Mouse (Mus musculus) stomach, embryonic 15.5 days (tissue): Measurements from ENCODE around the gene Ackr3. TPM values are rescaled to one million over a fixed set of nuclear protein-coding genes. Genes with fewer than 3 reads are reported as not detected.

Experiments used
- ATAC-seq: fragments of 200-750 bp; cut with Nextera tagmentation; 2 replicates; pipeline ENCODE4 v1.8.0; 2017; ENCODE audit warnings: low read depth, moderate number of reproducible peaks, moderate TSS enrichment; ENCODE audit not compliant: insufficient read depth, low FRiP score
- H3K27ac ChIP-seq: fragments of 300-500 bp; sonication (generic); 2 replicates; pipeline ENCODE4 v1.5.1; 2015; ENCODE audit warnings: mild to moderate bottlenecking, inconsistent platforms
- H3K27me3 ChIP-seq: fragments of 300-500 bp; sonication (generic); replicated peaks from 2 replicates; pipeline ENCODE4 v1.6.1; 2015; ENCODE audit warnings: inconsistent platforms
- H3K36me3 ChIP-seq: fragments of 300-500 bp; sonication (generic); 2 replicates; pipeline ENCODE4 v1.6.1; 2015; ENCODE audit warnings: inconsistent platforms
- H3K4me1 ChIP-seq: fragments of 300-500 bp; sonication (generic); 2 replicates; pipeline ENCODE4 v1.6.1; 2015; ENCODE audit warnings: inconsistent platforms
- H3K4me2 ChIP-seq: fragments of 300-500 bp; sonication (generic); 2 replicates; pipeline ENCODE4 v1.6.1; 2015; ENCODE audit warnings: mild to moderate bottlenecking, inconsistent platforms
- H3K4me3 ChIP-seq: fragments of 300-500 bp; sonication (generic); replicated peaks from 2 replicates; pipeline ENCODE4 v1.5.1; 2015; ENCODE audit warnings: inconsistent platforms
- H3K9ac ChIP-seq: fragments of 300-500 bp; sonication (generic); 2 replicates; pipeline ENCODE4 v1.6.1; 2015; ENCODE audit warnings: inconsistent platforms
- H3K9me3 ChIP-seq: fragments of 300-500 bp; sonication (generic); 2 replicates; pipeline ENCODE4 v1.6.1; 2016; ENCODE audit warnings: inconsistent platforms
- WGBS: fragments of 180-500 bp; shearing (Covaris S2); methylation state at CpG from one replicate; pipeline ENCODE4 v1.1.7; 2015; 5-methylcytosine and 5-hydroxymethylcytosine counted together
- polyA plus RNA-seq: library from polyadenylated mRNA; unstranded; fragments of >200 nt; fragmentation: Nextera tagmentation; extraction: Ambion mirVana; gene quantifications from 2 replicates; pipeline ENCODE4 v1.2.1, GENCODE M21; 2015

Gene Ackr3
- polyA plus RNA-seq, 1 experiment from 2014 or later, result 22.6 TPM

GRCm38 (mm10) chr1:90180966-90181699, 22.6 kb upstream of the Ackr3 start:
- 82% methylated on average over 12 of the region's 12 CpGs for WGBS
- no peak overlapping the region for H3K4me3 ChIP-seq
- no peak overlapping the region for H3K4me2 ChIP-seq
- H3K27ac ChIP-seq, result no peak overlapping the region
- no peaks in the 10 kb centered on the region for H3K4me1 ChIP-seq
- no peaks in the 10 kb centered on the region for H3K36me3 ChIP-seq
- H3K9me3 ChIP-seq, result no peaks in the 10 kb centered on the region
- no peak overlapping the region for H3K9ac ChIP-seq
- H3K27me3 ChIP-seq, result 0 out of 2 replicates have a peak, but pooled peaks cover 3% of the 10 kb centered on the region
- no peak for ATAC-seq

GRCm38 (mm10) chr1:90182521-90182920, 21.3 kb upstream of the Ackr3 start:
- Histone ChIP-seq H3K27ac (no peak overlapping the region), H3K4me2 (no peak overlapping the region), H3K27me3 (0 out of 2 replicates have a peak, but pooled peaks cover 3% of the 10 kb centered on the region), H3K4me1 (no peaks in the 10 kb centered on the region), H3K4me3 (no peak overlapping the region), H3K36me3 (no peaks in the 10 kb centered on the region), H3K9me3 (no peaks in the 10 kb centered on the region), H3K9ac (no peak overlapping the region)
- WGBS, result 59% methylated on average over 5 of the region's 5 CpGs
- no peak for ATAC-seq

GRCm38 (mm10) chr1:90183602-90184001, 20.2 kb upstream of the Ackr3 start:
- H3K4me1 ChIP-seq, result no peaks in the 10 kb centered on the region
- no peak overlapping the region for H3K9ac ChIP-seq
- no peak overlapping the region for H3K4me3 ChIP-seq
- no peaks in the 10 kb centered on the region for H3K36me3 ChIP-seq
- 0 out of 2 replicates have a peak, but pooled peaks cover 3% of the 10 kb centered on the region for H3K27me3 ChIP-seq
- ATAC-seq, result no peak
- H3K9me3 ChIP-seq, result no peaks in the 10 kb centered on the region
- WGBS, result 55% methylated on average over 6 of the region's 6 CpGs
- no peak overlapping the region for H3K4me2 ChIP-seq
- no peak overlapping the region; the same call in 1 of the 2 replicates for H3K27ac ChIP-seq

- Histone ChIP-seq H3K4me1 (no peaks in the 10 kb centered on the region), H3K27me3 (no peaks in the 10 kb centered on the region), H3K9ac (no peak overlapping the region), H3K4me2 (no peak overlapping the region), H3K9me3 (no peaks in the 10 kb centered on the region), H3K36me3 (no peaks in the 10 kb centered on the region), H3K4me3 (no peak overlapping the region), H3K27ac (no peak overlapping the region)
- WGBS, result 77% methylated on average over 4 of the region's 4 CpGs
- ATAC-seq, result no peak
These were observed 17.6 kb upstream of the Ackr3 start for GRCm38 (mm10) chr1:90186173-90186572.

GRCm38 (mm10) chr1:90186874-90187273, 16.9 kb upstream of the Ackr3 start:
- 87% methylated on average over 5 of the region's 5 CpGs for WGBS
- no peaks in the 10 kb centered on the region for H3K27me3 ChIP-seq
- H3K4me1 ChIP-seq, result no peaks in the 10 kb centered on the region
- no peaks in the 10 kb centered on the region for H3K9me3 ChIP-seq
- no peak overlapping the region for H3K27ac ChIP-seq
- H3K9ac ChIP-seq, result no peak overlapping the region
- no peak for ATAC-seq
- H3K4me2 ChIP-seq, result no peak overlapping the region
- no peak overlapping the region for H3K4me3 ChIP-seq
- H3K36me3 ChIP-seq, result no peaks in the 10 kb centered on the region

- H3K4me2 ChIP-seq, result no peak overlapping the region
- no peak overlapping the region for H3K9ac ChIP-seq
- no peak overlapping the region for H3K4me3 ChIP-seq
- no peaks in the 10 kb centered on the region for H3K9me3 ChIP-seq
- H3K27me3 ChIP-seq, result no peaks in the 10 kb centered on the region
- WGBS, result 91% methylated on average over 6 of the region's 6 CpGs
- H3K27ac ChIP-seq, result no peak overlapping the region
- H3K4me1 ChIP-seq, result no peaks in the 10 kb centered on the region
- H3K36me3 ChIP-seq, result no peaks in the 10 kb centered on the region
- ATAC-seq, result no peak
These were observed 14.7 kb upstream of the Ackr3 start for GRCm38 (mm10) chr1:90189046-90189445.

GRCm38 (mm10) chr1:90201246-90201645, 2.5 kb upstream of the Ackr3 start:
- Histone ChIP-seq H3K36me3 (no peaks in the 10 kb centered on the region), H3K9ac (no peak overlapping the region), H3K9me3 (no peaks in the 10 kb centered on the region), H3K27ac (no peak overlapping the region), H3K27me3 (no peaks in the 10 kb centered on the region), H3K4me1 (peaks cover 13% of the 10 kb centered on the region), H3K4me3 (no peak overlapping the region), H3K4me2 (no peak overlapping the region)
- WGBS, result 79% methylated on average over 5 of the region's 5 CpGs
- no peak for ATAC-seq

GRCm38 (mm10) chr1:90201655-90202054, 2.1 kb upstream of the Ackr3 start:
- Histone ChIP-seq H3K4me1 (peaks cover 16% of the 10 kb centered on the region), H3K9me3 (no peaks in the 10 kb centered on the region), H3K4me3 (no peak overlapping the region), H3K36me3 (no peaks in the 10 kb centered on the region), H3K27me3 (no peaks in the 10 kb centered on the region), H3K9ac (no peak overlapping the region), H3K27ac (no peak overlapping the region), H3K4me2 (no peak overlapping the region)
- no peak for ATAC-seq
- WGBS, result 56% methylated on average over 2 of the region's 2 CpGs

- 22% methylated on average over 23 of the region's 23 CpGs for WGBS
- no peak overlapping the region for H3K9ac ChIP-seq
- peak; percentile 75 for ATAC-seq
These were observed 1.4 kb upstream of the Ackr3 start for GRCm38 (mm10) chr1:90202207-90202978.

GRCm38 (mm10) chr1:90203341-90203740, 439 bp upstream of the Ackr3 start:
- H3K4me3 ChIP-seq, result peak overlapping the region; percentile 51; the same call in 1 of the 2 replicates
- 18% methylated on average over 11 of the region's 11 CpGs for whole genome bisulfite sequencing
- no peak for ATAC-seq
- no peaks in the 10 kb centered on the region for H3K27me3 ChIP-seq
- H3K9me3 ChIP-seq, result no peaks in the 10 kb centered on the region
- peak overlapping the region; percentile 56 for H3K4me2 ChIP-seq
- no peak overlapping the region for H3K9ac ChIP-seq
- H3K4me1 ChIP-seq, result peaks cover 24% of the 10 kb centered on the region
- H3K36me3 ChIP-seq, result no peaks in the 10 kb centered on the region
- peak overlapping the region; percentile 91 for H3K27ac ChIP-seq

More at GRCm38 (mm10) chr1:90202207-90202978, 1.4 kb upstream of the Ackr3 start:
- Histone ChIP-seq H3K36me3 (no peaks in the 10 kb centered on the region), H3K27ac (peak overlapping the region; percentile 91), H3K27me3 (no peaks in the 10 kb centered on the region), H3K4me2 (peak overlapping the region; percentile 56), H3K4me3 (no peak overlapping the region), H3K4me1 (peaks cover 18% of the 10 kb centered on the region), H3K9me3 (no peaks in the 10 kb centered on the region)

GRCm38 (mm10) chr1:90204821-90205220, 1.0 kb downstream of the Ackr3 start:
- H3K9ac ChIP-seq, result no peak overlapping the region; the same call in 1 of the 2 replicates
- H3K4me1 ChIP-seq, result peaks cover 39% of the 10 kb centered on the region
- ATAC-seq, result no peak
- no peaks in the 10 kb centered on the region for H3K9me3 ChIP-seq
- peak overlapping the region; percentile 51 for H3K4me3 ChIP-seq
- no peaks in the 10 kb centered on the region for H3K27me3 ChIP-seq
- peak overlapping the region; percentile 56 for H3K4me2 ChIP-seq
- WGBS, result 14% methylated on average over 1 of the region's 1 CpGs
- peak overlapping the region; percentile 53 for H3K27ac ChIP-seq
- no peaks in the 10 kb centered on the region for H3K36me3 ChIP-seq

- H3K27ac ChIP-seq, result peak overlapping the region; percentile 53
- 0 out of 2 replicates have a peak, but pooled peaks have one; percentile 33 for ATAC-seq
These were observed 1.4 kb downstream of the Ackr3 start for GRCm38 (mm10) chr1:90205223-90205622.

More at GRCm38 (mm10) chr1:90205223-90205622, 1.4 kb downstream of the Ackr3 start:
- Histone ChIP-seq H3K27me3 (0 out of 2 replicates have a peak, but pooled peaks cover under 1% of the 10 kb centered on the region), H3K9me3 (no peaks in the 10 kb centered on the region), H3K36me3 (no peaks in the 10 kb centered on the region), H3K4me1 (peaks cover 41% of the 10 kb centered on the region), H3K4me2 (peak overlapping the region; percentile 56), H3K9ac (no peak overlapping the region; the same call in 1 of the 2 replicates), H3K4me3 (peak overlapping the region; percentile 51)
- 2% methylated on average over 6 of the region's 6 CpGs for WGBS
